Mouse (Mus musculus): ENCODE data around the gene Bsdc1.

- no peak for TF ChIP-seq CTCF (IDR thresholded peaks at IDR 0.05; ENCODE audit: low read depth)
- no peak for TF ChIP-seq EP300 (optimal IDR thresholded peaks at IDR 0.05)
Observed at GRCm38 (mm10) chr4:129518519-129518918, 57.1 kb downstream of the Bsdc1 start.
